Mouse (Mus musculus): Measurements from ENCODE around the gene Gm1979. TPM values are rescaled to one million over a fixed set of nuclear protein-coding genes. Genes with fewer than 3 reads are reported as not detected.
"Not testable (repeated sequence)": the region's sequence is repeated elsewhere in the genome, so short reads cannot be mapped to it uniquely, and the experiment has no call there.

The Gm1979 gene
- not detected for total RNA-seq (2022)

DNA sequence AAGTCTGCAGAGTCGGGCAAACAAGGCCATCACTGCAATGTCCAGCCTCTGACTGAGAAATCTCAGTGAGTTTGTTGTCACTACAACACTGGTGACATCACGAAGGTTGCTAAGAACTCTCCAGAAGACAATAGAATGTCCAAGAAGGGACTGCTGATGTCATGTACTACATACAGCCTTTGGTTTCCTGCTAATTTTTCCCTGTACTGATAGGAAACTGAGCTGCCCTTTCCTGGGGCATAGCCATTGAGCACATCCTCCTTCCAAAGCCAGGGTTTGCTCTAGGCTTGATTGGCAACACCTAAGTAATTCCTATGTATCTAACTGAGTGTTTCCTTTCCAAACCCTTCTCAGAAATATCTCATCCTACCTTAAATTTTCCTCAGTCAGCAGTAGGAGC is at the start of gene Gm1979:
Gene Gm1979, minus strand, starts transcription at position 101 of the 400 bp plus-strand sequence.
- not testable (repeated sequence) for DNase-seq (ENCODE audit: low spot score in 2 of 2)

DNA sequence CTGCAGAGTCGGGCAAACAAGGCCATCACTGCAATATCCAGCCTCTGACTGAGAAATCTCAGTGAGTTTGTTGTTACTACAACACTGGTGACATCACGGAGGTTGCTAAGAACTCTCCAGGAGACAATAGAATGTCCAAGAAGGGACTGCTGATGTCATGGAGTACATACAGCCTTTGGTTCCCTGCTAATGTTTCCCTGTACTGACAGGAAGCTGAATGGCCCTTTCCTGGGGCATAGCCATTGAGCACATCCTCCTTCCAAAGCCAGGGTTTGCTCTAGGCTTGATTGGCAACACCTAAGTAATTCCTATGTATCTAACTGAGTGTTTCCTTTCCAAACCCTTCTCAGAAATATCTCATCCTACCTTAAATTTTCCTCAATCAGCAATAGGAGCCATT is 34.9 kb upstream of the Gm1979 start, which contains the start of gene Speer4a:
Gene Speer4a, minus strand, starts transcription at position 101 of the 400 bp plus-strand sequence.
- DNase-seq (ENCODE audit: low spot score in 2 of 2): not testable (repeated sequence)

DNA sequence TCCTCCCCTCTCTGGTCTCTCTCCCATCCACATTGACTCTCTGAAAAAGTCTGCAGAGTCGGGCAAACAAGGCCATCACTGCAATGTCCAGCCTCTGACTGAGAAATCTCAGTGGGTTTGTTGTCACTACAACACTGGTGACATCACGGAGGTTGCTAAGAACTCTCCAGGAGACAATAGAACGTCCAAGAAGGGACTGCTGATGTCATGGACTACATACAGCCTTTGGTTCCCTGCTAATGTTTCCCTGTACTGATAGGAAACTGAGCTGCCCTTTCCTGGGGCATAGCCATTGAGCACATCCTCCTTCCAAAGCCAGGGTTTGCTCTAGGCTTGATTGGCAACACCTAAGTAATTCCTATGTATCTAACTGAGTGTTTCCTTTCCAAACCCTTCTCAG is 18.2 kb upstream of the Gm1979 start, which contains the start of gene Gm5862:
Gene Gm5862, minus strand, starts transcription at position 101 of the 400 bp plus-strand sequence.
- not testable (repeated sequence) for DNase-seq (ENCODE audit: low spot score in 2 of 2)

DNA sequence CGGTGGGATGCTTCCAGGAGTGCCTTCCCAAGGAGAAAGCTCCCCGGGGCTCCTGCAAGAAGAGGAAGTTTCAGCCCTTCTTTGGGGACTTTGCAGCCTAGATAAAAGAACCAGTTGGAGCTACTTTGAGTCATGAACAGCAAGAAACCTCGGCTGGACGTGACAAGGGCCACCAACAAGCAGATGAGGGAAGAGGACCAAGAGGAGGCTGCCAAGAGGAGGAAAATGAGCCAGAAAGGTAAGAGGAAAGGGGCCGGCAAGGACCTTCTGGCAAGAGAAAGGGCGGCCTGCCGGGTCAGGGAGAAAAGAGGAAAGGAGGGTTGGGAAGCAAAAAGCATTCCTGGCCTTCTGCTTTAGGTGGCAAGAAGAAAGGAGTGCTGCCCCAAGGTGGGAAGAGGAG is 3.1 kb upstream of the Gm1979 start:
- not testable (repeated sequence) for DNase-seq (ENCODE audit: low spot score in 2 of 2)

DNA sequence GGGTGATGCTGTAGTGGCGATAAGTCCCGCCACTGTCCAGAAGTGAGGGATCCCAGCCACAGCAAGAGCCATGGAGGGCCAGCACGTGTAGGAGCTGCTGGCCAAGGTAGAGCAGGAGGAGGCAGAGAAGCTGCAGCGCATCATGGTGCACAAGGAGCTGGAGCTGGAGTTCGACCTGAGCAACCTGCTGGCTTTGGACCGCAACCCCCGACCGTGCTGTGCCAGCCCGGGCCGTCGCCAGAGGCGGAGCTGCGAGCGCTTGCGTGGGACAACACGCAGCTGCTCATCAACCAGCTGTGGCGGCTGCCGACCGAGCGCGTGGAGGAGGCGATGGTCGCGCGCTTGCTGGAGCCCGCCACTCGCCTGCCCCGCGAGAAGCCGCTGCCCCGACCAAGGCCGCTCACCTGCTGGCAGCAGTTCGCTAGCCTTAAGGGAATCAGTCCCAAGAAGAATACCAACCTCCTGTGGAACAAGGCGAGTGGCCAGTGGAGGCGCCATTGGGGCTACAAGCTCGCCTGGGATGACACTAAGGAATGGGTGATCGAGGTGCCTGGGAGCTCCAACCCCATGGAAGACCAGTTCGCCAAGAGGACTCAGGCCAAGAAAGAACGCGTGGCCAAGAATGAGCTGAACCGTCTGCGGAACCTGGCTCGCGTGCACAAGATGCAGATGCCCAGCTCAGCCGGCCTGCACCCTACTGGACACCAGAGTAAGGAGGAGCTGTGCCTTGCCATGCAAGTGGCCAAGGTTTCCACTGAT is 2.5 kb upstream of the Gm1979 start:
- DNase-seq (ENCODE audit: low spot score in 2 of 2): peak; percentile 8 to 9

DNA sequence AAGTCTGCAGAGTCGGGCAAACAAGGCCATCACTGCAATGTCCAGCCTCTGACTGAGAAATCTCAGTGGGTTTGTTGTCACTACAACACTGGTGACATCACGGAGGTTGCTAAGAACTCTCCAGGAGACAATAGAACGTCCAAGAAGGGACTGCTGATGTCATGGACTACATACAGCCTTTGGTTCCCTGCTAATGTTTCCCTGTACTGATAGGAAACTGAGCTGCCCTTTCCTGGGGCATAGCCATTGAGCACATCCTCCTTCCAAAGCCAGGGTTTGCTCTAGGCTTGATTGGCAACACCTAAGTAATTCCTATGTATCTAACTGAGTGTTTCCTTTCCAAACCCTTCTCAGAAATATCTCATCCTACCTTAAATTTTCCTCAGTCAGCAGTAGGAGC is 16.0 kb downstream of the Gm1979 start, which contains the start of gene Gm21698:
Gene Gm21698, minus strand, starts transcription at position 101 of the 400 bp plus-strand sequence.
- not testable (repeated sequence) for DNase-seq (ENCODE audit: low spot score in 2 of 2)

DNA sequence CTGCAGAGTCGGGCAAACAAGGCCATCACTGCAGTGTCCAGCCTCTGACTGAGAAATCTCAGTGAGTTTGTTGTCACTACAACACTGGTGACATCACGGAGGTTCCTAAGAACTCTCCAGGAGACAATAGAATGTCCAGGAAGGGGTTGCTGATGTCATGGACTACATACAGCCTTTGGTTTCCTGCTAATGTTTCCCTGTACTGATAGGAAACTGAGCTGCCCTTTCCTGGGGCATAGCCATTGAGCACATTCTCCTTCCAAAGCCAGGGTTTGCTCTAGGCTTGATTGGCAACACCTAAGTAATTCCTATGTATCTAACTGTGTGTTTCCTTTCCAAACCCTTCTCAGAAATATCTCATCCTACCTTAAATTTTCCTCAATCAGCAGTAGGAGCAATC is 32.0 kb downstream of the Gm1979 start, which contains the start of gene Gm21680:
Gene Gm21680, minus strand, starts transcription at position 101 of the 400 bp plus-strand sequence.
- not testable (repeated sequence) for DNase-seq (ENCODE audit: low spot score in 2 of 2)

DNA sequence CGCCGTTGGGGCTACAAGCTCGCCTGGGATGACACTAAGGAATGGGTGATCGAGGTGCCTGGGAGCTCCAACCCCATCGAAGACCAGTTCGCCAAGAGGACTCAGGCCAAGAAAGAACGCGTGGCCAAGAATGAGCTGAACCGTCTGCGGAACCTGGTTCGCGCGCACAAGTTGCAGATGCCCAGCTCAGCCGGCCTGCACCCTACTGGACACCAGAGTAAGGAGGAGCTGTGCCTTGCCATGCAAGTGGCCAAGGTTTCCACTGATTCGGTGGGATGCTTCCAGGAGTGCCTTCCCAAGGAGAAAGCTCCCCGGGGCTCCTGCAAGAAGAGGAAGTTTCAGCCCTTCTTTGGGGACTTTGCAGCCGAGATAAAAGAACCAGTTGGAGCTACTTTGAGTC is 47.5 kb downstream of the Gm1979 start:
- DNase-seq (ENCODE audit: low spot score in 2 of 2): not testable (repeated sequence)

DNA sequence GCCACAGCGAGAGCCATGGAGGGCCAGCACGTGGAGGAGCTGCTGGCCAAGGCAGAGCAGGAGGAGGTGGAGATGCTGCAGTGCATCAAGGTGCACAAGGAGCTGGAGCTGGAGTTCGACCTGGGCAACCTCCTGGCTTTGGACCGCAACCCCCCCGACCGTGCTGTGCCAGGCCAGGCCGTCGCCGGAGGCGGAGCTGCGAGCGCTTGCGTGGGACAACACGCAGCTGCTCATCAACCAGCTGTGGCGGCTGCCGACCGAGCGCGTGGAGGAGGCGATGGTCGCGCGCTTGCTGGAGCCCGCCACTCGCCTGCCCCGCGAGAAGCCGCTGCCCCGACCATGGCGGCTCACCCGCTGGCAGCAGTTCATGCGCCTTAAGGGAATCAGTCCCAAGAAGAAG is 48.0 kb downstream of the Gm1979 start:
- not testable (repeated sequence) for DNase-seq (ENCODE audit: low spot score in 2 of 2)

DNA sequence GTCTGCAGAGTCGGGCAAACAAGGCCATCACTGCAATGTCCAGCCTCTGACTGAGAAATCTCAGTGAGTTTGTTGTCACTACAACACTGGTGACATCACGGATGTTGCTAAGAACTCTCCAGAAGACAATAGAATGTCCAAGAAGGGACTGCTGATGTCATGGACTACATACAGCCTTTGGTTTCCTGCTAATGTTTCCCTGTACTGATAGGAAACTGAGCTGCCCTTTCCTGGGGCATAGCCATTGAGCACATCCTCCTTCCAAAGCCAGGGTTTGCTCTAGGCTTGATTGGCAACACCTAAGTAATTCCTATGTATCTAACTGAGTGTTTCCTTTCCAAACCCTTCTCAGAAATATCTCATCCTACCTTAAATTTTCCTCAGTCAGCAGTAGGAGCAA is 50.3 kb downstream of the Gm1979 start, which contains the start of gene Gm21671:
Gene Gm21671, minus strand, starts transcription at position 101 of the 400 bp plus-strand sequence.
- not testable (repeated sequence) for DNase-seq (ENCODE audit: low spot score in 2 of 2)

Other genes with a start within 250 kb of the Gm1979 start
- gene Actr3b, start 244.8 kb downstream of the Gm1979 start, total RNA-seq (2022): 100 to 1,000 TPM; 114 to 130 (median 118) TPM
- gene Gm21663, start 62.4 kb downstream of the Gm1979 start, total RNA-seq (2022): not detected
- not detected for gene Gm21671, start 50.4 kb downstream of the Gm1979 start, total RNA-seq (2022)
- not detected for gene Gm21680, start 32.1 kb downstream of the Gm1979 start, total RNA-seq (2022)
- gene Gm21698, start 16.1 kb downstream of the Gm1979 start, total RNA-seq (2022): not detected
- not detected for gene Gm5862, start 18.1 kb upstream of the Gm1979 start, total RNA-seq (2022)
- not detected for gene Speer4a, start 34.8 kb upstream of the Gm1979 start, total RNA-seq (2022)
- gene Gm7347, start 53.8 kb upstream of the Gm1979 start, total RNA-seq (2022): not detected
- gene Gm10471, start 84.5 kb upstream of the Gm1979 start, total RNA-seq (2022): not detected
- gene 5031410I06Rik, start 100.6 kb upstream of the Gm1979 start, total RNA-seq (2022): not detected
- not detected for gene Gm10220, start 116.6 kb upstream of the Gm1979 start, total RNA-seq (2022)